In the genomic region with DNA sequence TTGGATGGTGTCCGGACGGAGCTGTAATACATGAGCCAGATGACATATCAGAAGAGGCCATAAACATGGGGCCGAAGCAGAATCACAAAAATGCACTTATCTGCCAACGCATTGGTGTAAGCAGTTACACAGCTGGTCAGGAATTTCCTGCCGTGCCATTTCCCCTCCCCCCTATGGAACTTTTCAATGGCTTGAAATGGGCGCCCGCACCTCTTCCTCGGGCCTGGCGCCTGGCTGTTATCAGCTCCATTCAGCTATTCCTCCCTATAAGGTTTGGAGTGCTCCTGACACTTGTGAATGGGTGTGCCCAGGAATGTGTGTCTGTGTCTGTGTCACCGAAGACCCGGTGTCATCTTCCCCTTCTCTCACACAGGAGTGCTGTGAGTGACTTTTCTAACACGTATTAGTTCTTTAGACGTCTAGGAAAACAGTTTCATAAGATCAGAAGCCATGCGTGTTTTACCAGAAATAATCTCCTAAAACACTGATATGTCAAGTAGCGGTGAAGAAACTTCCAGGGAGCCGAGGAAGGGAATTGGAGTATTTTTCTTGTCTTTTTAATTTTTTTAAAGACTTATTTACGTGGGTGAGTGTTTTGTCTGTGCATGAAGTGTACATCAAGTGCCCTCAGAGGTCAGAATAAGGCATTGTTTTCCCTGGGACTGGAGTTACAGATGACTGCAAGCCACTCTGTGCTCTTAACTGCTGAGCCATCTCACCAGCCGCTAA, we compare ENCODE assay signal across 10 mouse cellular contexts. TPM values are rescaled to one million over a fixed set of nuclear protein-coding genes. Genes with fewer than 3 reads are reported as not detected.
A peak's percentile ranks its signal among the peaks of the same experiment; 100 is the strongest.
DNase-seq lines count a peak whose midpoint lies in the region; ATAC-seq lines count a peak whose summit lies in the region.
"Had no signal": no experiment of that assay in that cellular context is flagged by ENCODE, and none has a peak within 500 bp of the region (broad histone marks: within the 10 kb centered on the region; RNA-seq: fewer than 3 reads in every experiment).

No protein-coding gene starts in this region.

- DNase-seq in 3T3-L1 (ENCODE audit: low read depth, low spot score), result peak; percentile 18
- peak; percentile 71 to 74 for DNase-seq in heart, postnatal 10 days
- no peak for DNase-seq in B cell, adult 2 months
- DNase-seq in layer of hippocampus, postnatal 10 days (ENCODE audit: low spot score in 2 of 2), result no peak
- DNase-seq: adrenal gland, adult 8-10 months had no signal

- peaks cover 5% of the 10 kb centered on the region; the same call in 1 of the 2 replicates for H3K4me1 ChIP-seq in brown adipose tissue, adult 24 weeks (ENCODE audit: control insufficient read depth, insufficient read depth, insufficient read length, low read length)
- peaks cover 18% of the 10 kb centered on the region for H3K4me1 ChIP-seq in lung, embryonic 15.5 days
- peaks cover under 1% of the 10 kb centered on the region; the same call in 1 of the 2 replicates for H3K4me1 ChIP-seq in midbrain, embryonic 15.5 days
- H3K4me1 ChIP-seq: forebrain, embryonic 13.5 days had no signal

- intact Hi-C loops in heart, postnatal 10 days (cut with DNase I), result no loop called here

- H3K36me3 ChIP-seq in lung, embryonic 15.5 days, result no peaks in the 10 kb centered on the region
- no peaks in the 10 kb centered on the region for H3K36me3 ChIP-seq in midbrain, embryonic 15.5 days (replicated peaks)

- no peaks in the 10 kb centered on the region for H3K27me3 ChIP-seq in lung, embryonic 15.5 days
- H3K27me3 ChIP-seq in midbrain, embryonic 15.5 days (replicated peaks), result no peaks in the 10 kb centered on the region
- H3K27me3 ChIP-seq: forebrain, embryonic 13.5 days had no signal

- no peak overlapping the region for H3K9ac ChIP-seq in lung, embryonic 15.5 days
- H3K9ac ChIP-seq in midbrain, embryonic 15.5 days, result no peak overlapping the region
- H3K9ac ChIP-seq: forebrain, embryonic 13.5 days had no signal

- H3K4me3 ChIP-seq in brown adipose tissue, adult 24 weeks (ENCODE audit: insufficient read depth, low read depth, low read length), result no peak overlapping the region
- H3K4me3 ChIP-seq in lung, embryonic 15.5 days, result no peak overlapping the region
- H3K4me3 ChIP-seq in midbrain, embryonic 15.5 days, result no peak overlapping the region
- H3K4me3 ChIP-seq: forebrain, embryonic 13.5 days; myocyte had no signal

- peak; percentile 62 for ATAC-seq in lung, embryonic 15.5 days (ENCODE audit: borderline replicate concordance, extremely low read depth, low FRiP score, low TSS enrichment)
- ATAC-seq in midbrain, embryonic 15.5 days (replicated peaks), result no peak
- ATAC-seq: forebrain, embryonic 13.5 days had no signal

- peak overlapping the region; percentile 50; the same call in 1 of the 2 replicates for H3K27ac ChIP-seq in brown adipose tissue, adult 24 weeks (replicated peaks; ENCODE audit: low read depth, low read length)
- peak overlapping the region; percentile 58 for H3K27ac ChIP-seq in lung, embryonic 15.5 days
- H3K27ac ChIP-seq in midbrain, embryonic 15.5 days, result no peak overlapping the region
- H3K27ac ChIP-seq: forebrain, embryonic 13.5 days had no signal

- no peaks in the 10 kb centered on the region for H3K9me3 ChIP-seq in lung, embryonic 15.5 days
- no peaks in the 10 kb centered on the region for H3K9me3 ChIP-seq in midbrain, embryonic 15.5 days
- H3K9me3 ChIP-seq: forebrain, embryonic 13.5 days had no signal

- no peak overlapping the region for H3K4me2 ChIP-seq in lung, embryonic 15.5 days
- no peak overlapping the region for H3K4me2 ChIP-seq in midbrain, embryonic 15.5 days
- H3K4me2 ChIP-seq: forebrain, embryonic 13.5 days had no signal

- WGBS in lung, embryonic 15.5 days, result 27% methylated on average over 18 of the region's 18 CpGs
- WGBS in midbrain, embryonic 15.5 days, result 86% methylated on average over 18 of the region's 18 CpGs

RNA-seq across cellular contexts. Expression of a gene that starts 44.8 kb away (rescaled TPM):
- polyA plus RNA-seq in brown adipose tissue, adult 24 weeks (2012; ENCODE audit: insufficient read depth, insufficient read length, missing spikeins), result 25.0 and 41.1 TPM in 2 replicates
- 100 to 1,000 TPM; 312 to 340 TPM for total RNA-seq in heart, postnatal 10 days (2021)
- polyA plus RNA-seq in lung, embryonic 15.5 days (2015; fragmentation: Nextera tagmentation; extraction: Ambion mirVana), result 131 and 138 TPM in 2 replicates
- polyA plus RNA-seq in midbrain, embryonic 15.5 days (2015; fragmentation: Nextera tagmentation; extraction: Ambion mirVana), result 121 and 125 TPM in 2 replicates
- total RNA-seq in layer of hippocampus, postnatal 10 days (2021), result 10 to 100 TPM; 64.7 to 73.8 TPM

Comparison
In these comparisons a context has a peak if more than half of its experiments do, and no peak if none do; other contexts are left out.
1. DNase-seq: peak in 3T3-L1 (single experiment) and heart, postnatal 10 days (2 of 2); none in B cell, adult 2 months (0 of 2) and layer of hippocampus, postnatal 10 days (0 of 2).